In genomic region chr7:117526570-117526969, GRCm38 (mm10) we compare ENCODE assay signal across 24 mouse cellular contexts.
"Had no signal": no experiment of that assay in that cellular context is flagged by ENCODE, and none has a peak within 500 bp of the region (broad histone marks: within the 10 kb centered on the region; RNA-seq: fewer than 3 reads in every experiment).

No protein-coding gene starts in this region.

- ATAC-seq: liver, postnatal 0 days; lung, postnatal 0 days; midbrain, embryonic 13.5 days; midbrain, embryonic 15.5 days had no signal

- H3K4me3 ChIP-seq: liver, embryonic 13.5 days; liver, embryonic 15.5 days; lung, embryonic 15.5 days; megakaryocyte, embryonic 14.5 days; midbrain, embryonic 13.5 days; midbrain, embryonic 15.5 days; myocyte; neural tube, embryonic 13.5 days; neural tube, embryonic 15.5 days; stomach, embryonic 15.5 days had no signal

- H3K27ac ChIP-seq: liver, embryonic 13.5 days; liver, embryonic 15.5 days; lung, embryonic 15.5 days; macrophage; midbrain, embryonic 13.5 days; midbrain, embryonic 15.5 days; neural tube, embryonic 13.5 days; neural tube, embryonic 15.5 days; stomach, embryonic 15.5 days; stomach, postnatal 0 days had no signal

- DNase-seq: liver, embryonic 13.5 days; liver, postnatal 0 days; lung, adult 2 months; lung, postnatal 14 days; lung, postnatal 36 days; retina, postnatal 1 day; right cerebral cortex, adult 18-20 months; right cerebral cortex, postnatal 25 days; right cerebral cortex, postnatal 4 days; thymus, adult 2 months; thymus, postnatal 14 days; thymus, postnatal 36 days had no signal
